Mouse (Mus musculus) left cerebral cortex, adult 9 months (tissue): Measurements from ENCODE around the gene Slc44a3.
"Not testable (repeated sequence)": the region's sequence is repeated elsewhere in the genome, so short reads cannot be mapped to it uniquely, and the experiment has no call there.

Experiments used
- DNase-seq, 2 experiments: peaks; one replicate each; pipeline ENCODE4 v3.0.0; 2022; ENCODE audit warnings: low spot score in 2 of 2

The Slc44a3 gene

DNA sequence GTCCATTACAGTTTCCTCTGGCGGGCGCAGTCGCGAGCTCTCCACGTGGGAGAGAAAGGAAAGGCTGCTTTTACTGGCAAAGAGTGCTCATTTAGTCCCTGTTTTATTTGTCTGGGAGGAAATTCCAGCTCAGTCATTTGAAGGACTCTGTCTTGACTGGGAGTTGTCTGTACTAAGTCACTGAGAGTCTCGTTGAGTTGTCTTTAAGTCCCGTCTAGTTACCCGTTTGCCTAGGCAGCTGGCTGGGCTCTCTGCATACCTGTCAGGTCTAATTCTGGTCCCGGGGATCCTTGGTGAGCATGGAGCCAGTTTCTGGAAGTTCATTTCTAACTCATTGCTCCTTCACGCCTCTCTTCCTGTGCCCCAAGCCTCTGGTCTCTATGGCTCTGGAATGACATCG, 20.5 kb upstream of the Slc44a3 start:
- no peak for DNase-seq

DNA sequence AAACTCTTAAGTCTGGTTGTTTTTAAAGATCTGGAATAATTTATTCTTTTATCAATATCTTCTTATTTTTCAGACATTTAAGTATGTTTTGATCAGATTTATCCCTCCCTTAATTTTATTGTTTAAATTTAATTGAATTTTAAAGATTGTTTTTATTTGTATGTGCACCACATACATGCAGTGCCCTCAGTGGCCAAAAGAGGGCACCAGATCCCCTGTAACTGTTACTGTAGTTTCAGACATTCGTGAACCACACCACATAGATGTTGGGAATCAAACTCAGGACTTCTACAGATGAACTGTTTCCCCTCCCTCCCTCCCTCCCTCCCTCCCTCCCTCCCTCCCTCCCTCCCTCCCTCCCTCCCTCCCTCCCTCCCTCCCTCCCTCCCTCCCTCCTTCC, 18.2 kb upstream of the Slc44a3 start:
- peak in 1 of 2 experiments; percentile 13 for DNase-seq

DNA sequence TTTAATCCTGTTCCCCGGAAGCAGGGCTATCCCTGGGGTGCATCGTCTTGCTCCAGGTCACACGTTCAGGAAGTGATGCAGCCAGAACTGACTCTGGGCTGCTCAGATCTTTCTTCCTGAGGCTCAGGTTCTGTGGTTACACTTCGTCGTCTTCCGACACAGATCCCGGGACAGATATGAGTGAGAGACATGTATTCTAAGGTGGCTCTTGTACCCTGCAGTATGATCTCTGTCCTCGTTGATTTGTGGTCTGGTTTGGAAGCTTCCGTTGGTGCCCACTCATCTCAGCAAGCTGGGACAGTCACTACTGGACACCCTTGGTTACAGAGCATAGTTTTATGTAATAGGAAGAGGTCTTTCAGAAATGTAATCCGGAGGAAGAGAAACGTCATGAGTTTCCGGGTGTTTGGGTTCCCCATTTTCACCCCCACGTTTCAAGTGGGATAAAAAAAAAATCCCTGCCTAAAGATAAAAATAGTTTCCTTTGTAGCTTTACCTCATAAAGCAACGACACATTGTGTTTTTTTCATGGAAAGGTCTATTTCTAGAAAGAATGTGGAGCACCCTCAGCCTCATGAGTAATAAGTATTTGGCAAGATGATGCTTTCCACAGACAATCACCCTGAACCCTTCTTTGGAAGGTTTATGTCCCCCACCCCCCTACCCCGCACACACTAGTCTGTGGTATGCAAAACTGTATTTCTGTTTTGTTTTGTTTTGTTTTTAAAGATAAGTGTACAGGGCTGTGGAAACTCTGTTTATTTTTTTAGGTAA, 15.8 kb upstream of the Slc44a3 start:
- DNase-seq, result no peak

DNA sequence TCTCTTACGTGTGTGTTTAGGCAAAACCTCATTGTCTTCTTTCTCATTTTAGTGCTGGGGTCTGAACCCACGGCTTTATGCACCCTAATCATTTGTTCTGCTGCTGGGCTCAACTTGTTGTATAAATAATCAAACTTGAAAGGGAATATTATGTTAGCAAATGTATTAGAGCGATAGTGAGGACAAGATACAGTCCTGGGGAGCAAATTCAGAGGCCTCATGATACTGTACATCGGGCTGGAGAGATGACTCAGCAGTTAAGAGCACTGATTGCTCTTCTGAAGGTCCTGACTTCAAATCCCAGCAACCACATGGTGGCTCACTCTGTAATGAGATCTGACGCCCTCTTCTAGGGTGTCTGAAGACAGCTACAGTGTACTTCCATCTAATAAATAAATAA, 8.4 kb upstream of the Slc44a3 start:
- no peak for DNase-seq

DNA sequence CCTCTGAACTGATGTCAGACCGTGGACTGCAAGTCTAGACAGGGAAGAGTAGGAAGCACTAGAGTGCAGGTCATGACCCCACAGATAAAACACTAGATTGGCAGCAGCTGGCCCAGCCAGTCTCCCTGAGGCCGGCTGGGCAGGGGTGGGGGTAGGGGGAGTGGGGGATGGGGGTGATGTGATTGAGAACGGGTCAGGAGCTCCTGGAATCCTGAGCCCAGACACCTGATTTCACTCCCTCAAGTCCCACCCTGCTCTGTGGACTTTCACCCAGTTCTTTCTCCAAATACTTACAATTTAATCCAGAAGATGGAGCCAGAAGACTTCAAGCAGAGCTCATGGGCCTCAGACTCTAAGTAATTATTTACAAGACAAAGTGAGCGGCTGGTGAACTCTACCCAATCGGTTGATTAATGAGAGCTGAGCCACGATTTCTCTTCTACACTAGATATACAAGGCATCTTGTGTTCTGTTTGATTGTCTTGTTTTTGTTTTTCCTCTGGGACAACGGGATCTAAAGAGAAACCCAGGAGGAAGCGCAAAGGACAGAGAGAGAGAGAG, 7.7 kb upstream of the Slc44a3 start:
- peak in 1 of 2 experiments; percentile 14 for DNase-seq

DNA sequence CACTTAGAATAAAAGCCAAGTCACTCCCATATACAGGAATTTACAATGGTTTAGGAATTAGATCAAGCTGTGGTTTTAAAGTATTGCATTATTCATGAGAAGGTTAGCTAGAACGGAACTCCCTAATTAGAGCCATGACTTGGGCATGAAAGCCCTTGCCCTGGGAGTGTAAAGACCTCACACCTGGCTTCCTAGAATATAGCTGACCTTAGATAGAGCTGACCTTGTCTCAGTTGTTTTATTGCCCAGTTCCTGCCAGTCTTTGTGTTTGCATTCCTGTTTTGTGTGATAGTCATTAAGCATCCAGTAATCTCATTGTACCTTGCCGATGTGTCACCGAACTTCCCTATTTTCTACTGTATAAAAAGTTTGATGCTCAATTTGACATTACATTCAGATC, 6.6 kb upstream of the Slc44a3 start:
- not testable (repeated sequence) for DNase-seq

DNA sequence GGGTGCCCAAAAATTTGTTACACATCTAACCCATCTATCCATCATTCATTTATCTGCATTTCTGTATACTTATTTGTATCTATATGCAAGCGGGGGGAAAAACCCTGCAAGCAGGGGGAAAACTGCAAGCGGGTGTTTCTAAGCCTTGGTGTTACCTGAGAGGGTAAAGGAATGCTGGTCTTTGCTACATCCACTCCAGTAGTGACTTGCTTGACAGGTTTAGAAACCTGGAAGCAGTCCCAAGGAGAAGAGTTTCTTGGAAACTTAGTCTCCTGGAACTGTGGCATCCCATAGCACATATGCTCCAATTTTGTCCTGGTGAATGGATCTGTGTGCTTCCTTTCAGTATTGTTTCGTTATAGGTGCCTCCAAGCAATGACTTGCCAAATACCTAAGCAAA, 5.8 kb upstream of the Slc44a3 start:
- no peak for DNase-seq

DNA sequence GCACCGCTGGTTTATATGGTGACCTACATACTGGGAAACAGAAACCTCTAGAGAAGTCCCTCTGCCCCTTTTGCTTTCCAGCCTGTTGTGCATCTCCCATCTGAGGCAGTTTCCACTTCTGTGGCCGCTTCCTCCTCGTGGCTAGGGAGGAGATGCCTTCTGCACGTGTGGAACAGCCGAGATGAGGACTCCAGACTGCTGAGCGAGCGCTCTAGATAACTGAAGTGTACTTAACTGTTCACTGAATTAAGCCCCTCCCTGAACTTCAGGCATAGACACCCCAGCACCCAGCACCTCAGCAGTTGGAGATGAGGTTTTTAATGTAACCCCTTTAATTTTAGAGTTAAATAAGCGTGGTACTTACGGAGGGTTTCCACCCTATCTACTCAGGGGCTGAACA, 4.6 kb upstream of the Slc44a3 start:
- no peak for DNase-seq

DNA sequence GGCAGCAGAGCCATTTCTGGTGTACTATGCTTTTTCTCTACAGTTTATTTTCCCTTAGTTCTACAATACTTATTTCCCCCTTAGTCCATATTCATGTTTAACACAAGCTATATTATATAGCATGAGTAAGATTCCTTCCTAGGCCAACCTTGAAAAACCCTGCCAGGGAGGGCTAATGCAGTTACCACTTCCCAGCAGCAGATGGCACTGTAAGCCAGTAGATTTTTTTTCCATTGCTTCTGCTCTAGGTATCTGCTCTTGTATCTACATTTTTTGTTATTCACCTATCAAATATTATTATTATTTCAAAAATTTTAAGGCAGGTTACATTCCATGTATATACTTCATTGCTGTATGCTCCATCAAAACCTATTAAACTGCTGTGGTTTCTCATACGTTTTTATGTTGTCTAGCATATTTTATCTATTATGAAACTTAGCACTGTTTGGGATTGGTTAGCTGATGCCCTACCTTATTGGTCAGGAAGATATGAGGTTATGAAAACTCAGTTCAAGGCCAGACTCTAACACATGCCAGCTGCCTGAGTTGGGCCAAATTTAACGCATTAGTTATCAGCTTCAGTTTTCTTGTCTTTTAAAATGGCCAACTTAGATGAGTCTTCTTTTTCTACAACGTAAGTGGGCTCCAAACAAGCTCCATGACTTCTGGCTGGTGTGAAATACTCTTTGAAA, 3.8 kb upstream of the Slc44a3 start:
- peak in 1 of 2 experiments; percentile 59 for DNase-seq

DNA sequence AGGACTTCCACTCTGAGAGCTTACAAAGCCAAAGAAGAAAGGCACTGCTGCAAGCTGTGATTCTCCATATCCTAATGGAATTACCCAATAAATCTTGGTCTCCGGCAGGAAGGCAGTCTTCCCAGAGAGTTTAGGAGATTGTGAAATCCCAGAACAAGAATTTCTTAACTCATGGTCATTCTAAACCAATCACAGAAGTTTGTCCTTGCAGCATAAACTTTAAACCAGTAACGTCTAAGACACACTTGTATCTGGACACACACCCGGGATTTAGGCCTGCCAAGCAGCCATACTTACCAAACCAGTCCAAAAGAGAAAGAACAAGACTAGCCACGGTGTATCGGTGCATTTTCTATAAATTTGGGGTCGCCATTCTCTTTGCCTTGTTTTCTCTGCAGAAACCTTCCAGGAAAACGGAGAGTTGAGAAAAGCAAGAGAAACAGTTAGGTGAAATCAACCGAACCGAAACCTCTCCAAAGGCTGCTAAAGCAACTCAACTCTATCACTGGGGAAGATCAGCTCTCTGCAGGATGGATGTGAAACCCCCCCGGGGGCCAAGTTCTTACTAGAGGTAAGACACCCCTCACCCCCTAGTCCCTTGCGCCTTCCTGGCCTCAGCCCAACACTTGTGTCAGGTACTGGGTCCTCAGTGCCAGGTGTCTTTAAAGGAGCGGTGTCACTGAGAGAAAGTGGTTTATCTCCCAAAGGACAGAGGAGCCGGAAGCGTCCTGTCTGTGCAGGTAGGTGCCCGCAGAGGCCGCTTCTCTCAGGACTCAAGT, 645 bp downstream of the Slc44a3 start:
- DNase-seq, result no peak

DNA sequence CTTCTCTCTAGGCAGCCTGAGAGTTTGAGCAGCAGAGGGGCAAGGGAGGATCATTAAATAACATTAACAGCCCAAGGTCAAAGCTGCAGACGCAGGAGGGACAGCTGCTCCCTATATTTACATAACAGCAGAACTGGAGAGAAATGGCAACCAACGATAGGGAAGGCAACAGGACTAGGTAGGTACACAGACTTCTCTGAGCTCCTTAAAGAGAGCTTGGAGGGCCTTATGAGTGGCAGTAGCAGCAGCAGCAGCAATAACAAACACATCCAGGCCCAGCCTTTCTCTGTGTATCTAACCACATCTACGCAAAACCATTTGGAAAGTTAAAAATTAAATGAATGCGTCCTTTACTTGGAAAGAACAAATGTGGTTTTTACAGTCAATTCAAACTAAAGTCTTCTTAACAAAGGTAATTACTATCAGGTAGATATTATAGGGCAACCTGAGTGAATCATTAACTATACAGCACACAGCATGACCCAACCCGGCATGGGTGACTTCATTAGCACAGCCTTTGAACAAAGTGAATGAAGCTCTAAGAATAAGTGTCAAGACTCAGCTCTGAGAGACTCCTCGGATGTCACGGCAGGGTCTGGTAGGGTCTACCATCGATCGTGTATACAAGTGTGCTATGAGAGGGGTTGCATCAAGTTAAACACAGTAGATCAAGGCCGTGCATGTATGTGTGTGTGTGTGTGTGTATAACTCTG, 1.5 kb downstream of the Slc44a3 start:
- DNase-seq, result no peak

DNA sequence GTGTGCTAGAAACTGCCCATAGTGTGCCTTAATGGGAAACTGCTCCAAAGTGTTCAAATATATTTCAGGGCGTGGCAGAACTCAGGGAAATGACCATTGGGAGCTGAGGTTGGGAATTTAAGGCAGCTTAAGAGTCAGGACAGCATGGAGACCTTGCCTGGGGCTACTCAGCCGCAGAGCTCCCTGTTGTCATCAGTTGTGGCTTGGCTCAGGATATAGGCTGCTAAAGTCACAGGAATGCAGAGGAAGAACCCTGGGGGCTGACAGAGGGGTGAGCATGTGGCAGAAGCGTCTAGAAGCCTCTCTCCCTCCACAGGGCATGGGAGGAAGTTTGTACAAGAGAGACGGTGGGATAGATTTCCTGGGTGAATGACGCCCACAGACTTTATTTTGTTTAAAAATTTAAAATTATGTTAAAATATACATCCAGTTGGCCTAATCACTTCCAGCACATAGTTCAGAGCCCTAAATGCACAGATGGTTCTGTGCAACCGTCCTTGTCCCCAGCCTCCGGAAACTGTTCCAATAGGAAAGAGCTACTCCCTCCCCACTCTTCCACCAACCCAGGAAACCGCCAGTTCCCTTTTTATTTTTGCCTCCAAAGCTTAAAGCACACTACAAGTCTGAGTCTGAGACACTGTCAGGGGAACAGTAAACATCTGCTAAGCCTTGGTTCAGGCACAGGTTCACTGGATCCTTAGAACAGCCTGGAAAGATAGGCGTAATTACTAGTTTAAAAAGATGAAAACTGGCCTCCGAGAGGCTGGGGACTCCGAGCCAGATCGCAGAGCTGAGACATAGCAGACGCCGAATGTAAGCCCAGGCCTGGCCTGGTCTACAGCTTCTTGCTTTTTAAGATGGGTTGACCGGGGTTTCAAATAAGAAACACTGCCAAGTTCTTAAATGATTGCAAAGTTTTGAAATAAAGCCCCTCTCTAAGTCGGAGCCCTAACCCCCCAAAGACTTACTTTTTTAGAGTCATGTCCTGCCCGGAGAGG, 5.8 kb downstream of the Slc44a3 start:
- DNase-seq, result no peak

DNA sequence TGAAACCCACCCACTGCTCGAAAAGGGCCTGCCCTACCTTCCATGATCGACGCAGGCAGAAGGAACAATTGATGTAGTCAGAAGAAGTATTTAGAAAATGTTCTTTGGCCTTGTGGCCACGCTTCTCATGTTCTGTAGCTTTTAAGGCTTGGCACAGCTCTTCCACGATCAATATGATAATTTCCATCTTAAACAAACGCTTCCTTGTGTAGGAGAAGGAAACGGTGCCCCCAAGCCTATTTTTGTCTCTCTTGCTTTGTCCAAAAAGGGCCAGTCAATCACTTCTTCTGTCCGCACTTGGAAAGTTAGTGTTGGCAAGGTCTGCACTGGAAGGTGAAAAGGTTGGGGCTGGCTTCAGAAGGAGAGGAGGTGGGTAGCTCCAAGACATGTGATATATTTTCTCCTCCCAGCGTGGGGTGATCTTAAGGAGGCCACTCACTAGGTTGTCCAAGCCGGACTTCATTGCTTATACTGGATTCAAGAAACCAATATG, 10.5 kb downstream of the Slc44a3 start:
- DNase-seq, result no peak

DNA sequence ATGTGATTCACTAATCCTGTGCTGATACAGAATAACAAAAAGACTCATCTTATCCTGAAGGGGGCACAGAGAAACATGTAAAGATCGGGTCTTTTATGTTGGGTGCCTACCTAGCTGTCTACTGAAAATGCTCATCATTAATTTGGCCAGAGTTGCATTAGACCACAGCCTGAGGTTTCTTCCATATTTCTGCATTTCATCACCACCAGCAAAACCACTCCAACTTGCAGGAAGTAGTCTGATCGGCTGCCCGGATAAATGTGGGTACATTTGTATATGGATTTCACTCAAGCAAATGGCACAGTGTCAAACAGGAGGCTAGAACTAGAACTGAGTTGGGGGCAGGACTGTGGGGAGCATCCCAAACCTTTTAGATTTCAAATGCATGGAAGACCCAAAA, 11.1 kb downstream of the Slc44a3 start:
- DNase-seq, result no peak

DNA sequence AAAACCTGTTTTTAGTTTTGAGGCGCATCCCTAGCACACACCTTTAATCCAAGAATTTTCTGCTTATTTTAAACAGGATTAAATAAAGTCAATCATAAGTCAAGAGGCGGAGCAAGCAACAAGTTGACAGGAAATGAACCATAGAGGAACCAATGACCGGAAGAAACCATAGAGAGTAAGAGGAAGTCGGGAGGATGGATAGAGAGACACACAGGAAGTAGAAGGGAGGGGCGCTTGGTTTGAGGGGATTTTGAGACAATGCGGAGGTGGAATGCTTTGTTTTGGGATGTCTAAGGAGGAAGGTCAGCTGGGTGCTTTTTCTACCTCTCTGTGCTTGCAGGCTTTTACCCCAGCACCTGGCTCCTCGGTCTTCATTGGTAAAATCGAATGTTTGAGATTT, 15.2 kb downstream of the Slc44a3 start:
- no peak for DNase-seq

DNA sequence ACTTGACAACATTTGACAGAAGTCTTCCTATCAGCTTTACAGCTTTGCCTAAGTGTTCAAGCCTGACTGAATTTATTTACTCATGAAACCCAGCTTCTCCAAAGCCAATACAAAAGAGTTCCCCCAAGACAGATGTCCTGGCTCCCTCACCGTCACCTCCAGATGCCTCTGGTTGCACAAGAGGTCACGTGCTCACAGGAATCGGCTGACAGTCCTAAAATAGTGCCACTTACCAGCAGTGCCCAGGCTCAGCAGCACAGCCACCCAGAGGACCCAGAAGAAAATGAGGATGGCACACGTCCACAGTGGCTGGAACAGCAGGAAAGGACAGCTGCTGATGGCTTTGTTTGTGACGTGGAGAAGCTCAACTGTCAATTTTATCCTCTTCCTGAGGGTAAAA, 23.1 kb downstream of the Slc44a3 start:
- no peak for DNase-seq

DNA sequence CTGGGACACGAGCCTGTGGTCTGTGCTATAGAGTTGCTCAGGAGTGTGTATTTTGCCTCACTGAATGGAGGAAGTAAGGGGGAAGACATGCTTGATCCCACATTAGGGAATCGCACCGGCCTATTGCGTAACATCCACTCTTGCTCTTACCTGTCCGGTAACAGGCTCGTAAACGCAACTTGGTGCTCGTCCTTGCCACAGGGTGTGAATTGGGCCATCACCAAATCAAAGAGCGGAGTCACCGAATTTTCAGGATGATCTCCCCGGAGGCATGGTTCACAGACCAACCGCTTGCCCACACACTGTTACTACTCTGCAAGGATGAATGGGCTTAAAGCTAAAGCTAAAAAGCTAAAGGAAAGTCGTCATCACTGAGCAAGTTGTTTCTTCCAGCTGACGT, 24.5 kb downstream of the Slc44a3 start:
- no peak for DNase-seq

DNA sequence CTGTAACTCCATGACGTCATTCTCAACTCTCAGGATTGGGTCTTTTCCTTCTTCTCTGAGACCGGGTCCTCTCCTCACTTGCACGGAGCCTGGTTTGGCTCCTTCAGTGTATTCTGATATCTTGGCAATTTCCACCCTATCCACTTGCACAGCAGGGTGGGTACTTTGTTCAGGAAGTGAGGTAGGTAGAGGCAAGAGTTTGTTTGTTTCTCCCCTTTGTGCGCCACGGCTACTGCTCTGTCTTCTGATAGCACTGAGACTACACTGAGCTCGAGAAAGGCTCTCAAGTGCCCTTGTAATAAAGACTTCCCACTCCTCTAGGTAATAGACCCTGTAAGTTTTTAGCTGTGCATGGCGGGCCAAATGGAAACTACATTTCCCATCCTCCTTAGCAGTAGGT, 25.4 kb downstream of the Slc44a3 start:
- DNase-seq, result no peak

DNA sequence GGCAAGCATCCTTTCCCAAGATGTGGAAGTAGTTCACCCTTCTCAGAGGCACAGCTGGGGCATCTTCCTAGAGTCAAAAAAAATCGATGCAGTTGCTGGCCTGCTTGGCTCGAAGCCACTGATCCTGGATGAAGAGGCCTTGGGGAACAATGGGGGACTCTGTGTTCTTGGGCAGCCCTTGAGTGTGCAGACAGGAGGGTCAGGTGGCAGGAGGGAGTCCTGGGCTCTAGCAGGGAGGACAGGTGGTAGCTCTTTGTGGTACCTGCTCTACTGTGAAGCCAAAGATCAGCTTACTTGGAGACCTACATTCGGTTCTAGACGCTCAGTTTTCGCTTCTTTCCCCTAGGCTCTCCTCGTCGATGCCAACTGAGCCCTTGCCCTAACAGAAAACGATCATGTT, 26.0 kb downstream of the Slc44a3 start:
- DNase-seq, result no peak

DNA sequence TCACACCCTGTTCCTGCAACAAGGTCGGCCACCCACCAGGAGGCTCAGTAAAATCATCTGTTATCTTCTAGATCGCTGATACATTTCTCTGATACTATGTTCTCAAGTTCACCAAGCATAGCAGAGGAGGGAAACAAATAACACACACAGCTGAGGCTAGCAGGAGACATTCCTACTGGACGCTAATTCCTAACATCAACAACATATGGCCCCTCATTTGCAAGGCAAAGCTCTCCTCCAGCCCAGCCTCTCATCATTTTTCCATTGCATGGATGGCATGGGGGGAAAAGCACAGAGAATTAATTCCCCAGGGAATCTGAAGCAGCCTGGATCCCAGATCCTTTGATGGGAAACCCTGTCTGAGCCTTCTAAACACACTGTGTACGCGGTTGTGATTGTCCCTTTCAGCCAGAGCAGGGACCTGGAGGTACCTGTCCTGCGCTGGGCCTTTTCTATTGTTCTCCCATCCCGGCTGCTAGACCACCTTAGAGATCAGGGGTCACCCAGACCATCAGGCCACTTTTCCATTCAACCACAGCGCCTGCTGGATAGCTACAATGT, 27.2 kb downstream of the Slc44a3 start:
- no peak for DNase-seq
